Mouse (Mus musculus) heart, adult 18-20 months (tissue): Measurements from ENCODE around the gene Ogg1. TPM values are rescaled to one million over a fixed set of nuclear protein-coding genes. Genes with fewer than 3 reads are reported as not detected.
A peak's percentile ranks its signal among the peaks of the same experiment; 100 is the strongest.
"Not testable (repeated sequence)": the region's sequence is repeated elsewhere in the genome, so short reads cannot be mapped to it uniquely, and the experiment has no call there.

Experiments used
- DNase-seq, 2 experiments: peaks; one replicate each; pipeline ENCODE4 v3.0.0; 2021 to 2022; ENCODE audit warnings: mixed read lengths in 1 of 2
- total RNA-seq, 2 experiments: library from RNA; stranded (reverse); gene quantifications; 2 replicates each; pipeline ENCODE4 v1.2.3; 2021

Ogg1 gene
- total RNA-seq, 2 experiments from 2014 or later: 4.5 to 6.9 TPM

GRCm38 (mm10) chr6:113331721-113332120 lies 4.9 kb downstream of the Ogg1 start:
- no peak for DNase-seq

DNA sequence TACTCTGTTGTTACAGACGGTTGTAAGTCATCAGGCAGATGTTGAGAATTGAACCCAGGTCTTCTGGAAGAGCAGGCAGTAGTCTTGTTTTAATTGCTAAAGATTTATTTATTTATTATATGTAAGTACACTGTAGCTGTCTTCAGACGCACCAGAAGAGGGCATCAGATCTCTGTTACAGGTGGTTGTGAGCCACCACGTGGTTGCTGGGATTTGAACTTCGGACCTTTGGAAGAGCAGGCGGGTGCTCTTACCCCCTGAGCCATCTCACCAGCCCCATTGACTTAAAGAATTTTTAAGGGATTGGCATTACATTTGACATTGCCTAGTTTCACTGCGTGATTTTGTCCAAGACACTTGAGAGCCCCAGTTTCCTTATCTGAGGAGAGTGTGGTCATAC lies 6.0 kb downstream of the Ogg1 start:
- not testable (repeated sequence) for DNase-seq

GRCm38 (mm10) chr6:113333137-113333950 lies 6.6 kb downstream of the Ogg1 start:
- peak; percentile 58 to 61 for DNase-seq

GRCm38 (mm10) chr6:113334216-113334615 lies 7.4 kb downstream of the Ogg1 start:
- no peak for DNase-seq

DNA sequence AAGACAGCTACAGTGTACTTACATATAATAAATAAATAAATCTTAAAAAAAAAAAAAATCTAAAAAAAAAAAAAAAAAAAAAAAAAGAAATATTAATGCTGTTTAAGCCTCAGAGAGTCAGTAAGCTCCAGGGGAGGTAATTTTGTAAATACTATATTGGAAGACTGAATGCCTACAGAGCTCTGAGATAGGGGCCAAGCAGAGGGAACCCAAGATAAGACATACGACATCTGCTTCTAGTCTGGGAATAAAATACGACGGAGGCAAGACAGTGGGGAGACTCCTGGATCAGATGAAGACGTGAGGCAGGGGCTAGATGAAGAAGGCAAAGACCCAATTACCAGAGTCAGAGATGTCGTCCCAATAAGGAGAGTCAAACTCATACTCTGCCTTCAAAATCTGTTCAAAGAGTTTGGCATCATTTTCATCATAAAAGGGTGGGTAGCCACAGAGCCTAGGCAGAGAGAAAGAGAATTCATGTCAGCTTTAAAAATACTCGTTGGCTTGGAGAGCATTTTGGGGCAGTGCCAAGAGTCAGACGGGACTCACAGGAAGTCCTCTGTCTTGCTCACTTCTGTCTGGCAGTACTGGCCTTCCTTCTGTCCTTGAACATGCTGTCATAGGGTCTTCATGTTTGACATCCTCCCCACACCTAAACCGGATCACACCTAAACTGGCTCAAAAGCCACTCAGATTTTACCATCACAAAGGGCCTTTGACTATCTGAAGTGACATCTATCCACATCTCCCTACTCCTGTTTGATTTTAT lies 10.3 kb downstream of the Ogg1 start:
- peak; percentile 55 to 56 for DNase-seq

DNA sequence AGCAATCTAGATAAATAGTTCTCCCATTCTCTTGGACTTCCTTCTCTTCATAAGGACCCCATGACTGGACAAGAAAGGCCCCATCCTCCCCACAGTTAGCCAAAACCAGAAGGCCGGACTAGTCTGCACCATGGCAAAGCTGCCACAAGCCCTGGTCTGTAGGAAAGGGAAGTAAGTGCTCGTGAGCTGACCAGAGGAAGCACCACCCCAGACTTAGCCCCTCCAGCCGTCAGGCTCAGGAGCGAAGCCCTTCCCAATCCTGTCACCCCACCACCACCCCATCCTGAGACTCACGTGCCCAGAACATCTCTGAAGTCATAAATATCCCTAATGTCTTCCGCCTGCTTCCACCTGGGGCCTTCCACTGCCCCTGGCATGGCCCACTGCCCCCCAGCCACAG lies 14.8 kb downstream of the Ogg1 start:
- peak in 1 of 2 experiments; percentile 59 for DNase-seq

- no peak for DNase-seq
These were observed 15.5 kb downstream of the Ogg1 start for GRCm38 (mm10) chr6:113342297-113342696.

- peak; percentile 90 to 93 for DNase-seq
These were observed 16.7 kb downstream of the Ogg1 start, which contains the start of gene Camk1 for GRCm38 (mm10) chr6:113343177-113344092. Gene Camk1, minus strand, starts transcription at chr6:113343984.

- peak; percentile 92 for DNase-seq
These were observed 17.5 kb downstream of the Ogg1 start for GRCm38 (mm10) chr6:113344321-113344720.

DNA sequence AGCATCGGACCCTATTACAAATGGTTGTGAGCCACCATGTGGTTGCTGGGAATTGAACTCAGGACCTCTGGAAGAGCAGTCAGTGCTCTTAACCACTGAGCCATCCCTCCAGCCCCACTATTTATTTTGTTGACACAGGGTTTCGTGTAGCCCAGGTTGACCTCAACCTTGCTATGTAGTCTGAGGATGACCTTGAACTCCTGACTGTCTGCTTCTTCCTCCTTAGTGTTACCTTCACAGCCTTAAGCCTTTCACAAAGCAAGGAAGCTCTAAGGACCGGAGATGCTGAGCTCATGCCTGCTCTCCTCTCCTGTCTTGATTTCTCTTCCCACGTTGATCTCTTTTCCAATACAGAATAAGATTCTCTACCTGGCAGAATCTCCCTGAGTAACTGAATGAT lies 20.1 kb downstream of the Ogg1 start:
- DNase-seq: no peak

GRCm38 (mm10) chr6:113350538-113350937 lies 23.8 kb downstream of the Ogg1 start:
- no peak for DNase-seq

DNA sequence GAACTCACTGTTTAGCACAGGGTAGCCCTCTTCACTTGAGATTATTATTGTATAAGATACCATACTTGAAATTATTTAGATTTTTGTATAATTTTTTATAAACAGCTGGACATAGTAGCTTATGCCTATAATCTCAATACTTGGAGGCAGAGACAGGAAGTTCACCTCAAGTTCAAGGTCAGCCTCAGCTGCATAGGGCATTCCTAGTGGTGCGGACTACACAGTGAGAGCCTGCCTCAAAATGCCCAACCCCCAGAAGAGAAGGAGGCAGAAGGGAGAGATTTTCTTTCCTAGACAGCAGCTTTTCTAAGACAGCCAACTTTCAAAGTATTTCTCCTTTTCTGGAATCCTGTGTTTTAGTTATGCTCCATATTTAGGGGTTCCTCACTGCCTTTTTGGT lies 24.4 kb downstream of the Ogg1 start:
- DNase-seq: no peak

GRCm38 (mm10) chr6:113351653-113352052 lies 24.9 kb downstream of the Ogg1 start:
- no peak for DNase-seq

- no peak for DNase-seq
These were observed 26.0 kb downstream of the Ogg1 start for GRCm38 (mm10) chr6:113352820-113353219.

- DNase-seq: peak in 1 of 2 experiments; percentile 46
These were observed 26.9 kb downstream of the Ogg1 start for GRCm38 (mm10) chr6:113353696-113354095.

DNA sequence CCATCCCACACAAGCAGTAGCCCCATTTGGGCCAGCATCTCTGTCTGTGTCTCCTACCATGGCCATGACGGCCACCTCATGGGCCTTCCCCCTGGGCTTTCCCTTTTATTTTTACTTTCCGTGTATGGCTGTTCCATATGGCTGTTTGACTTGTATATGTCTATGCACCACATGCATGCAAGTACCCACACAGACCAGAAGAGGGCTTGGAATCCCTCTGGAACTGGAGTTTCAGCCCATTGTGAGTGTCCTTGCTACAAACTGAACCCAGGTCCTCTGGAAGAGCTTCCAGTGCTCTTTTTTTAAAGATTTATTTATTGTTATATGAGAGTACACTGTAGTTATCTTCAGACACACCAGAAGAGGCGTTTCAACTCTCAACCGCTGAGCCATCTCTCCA lies 34.7 kb downstream of the Ogg1 start:
- no peak for DNase-seq

- no peak for DNase-seq
These were observed 35.5 kb downstream of the Ogg1 start for GRCm38 (mm10) chr6:113362241-113362640.

DNA sequence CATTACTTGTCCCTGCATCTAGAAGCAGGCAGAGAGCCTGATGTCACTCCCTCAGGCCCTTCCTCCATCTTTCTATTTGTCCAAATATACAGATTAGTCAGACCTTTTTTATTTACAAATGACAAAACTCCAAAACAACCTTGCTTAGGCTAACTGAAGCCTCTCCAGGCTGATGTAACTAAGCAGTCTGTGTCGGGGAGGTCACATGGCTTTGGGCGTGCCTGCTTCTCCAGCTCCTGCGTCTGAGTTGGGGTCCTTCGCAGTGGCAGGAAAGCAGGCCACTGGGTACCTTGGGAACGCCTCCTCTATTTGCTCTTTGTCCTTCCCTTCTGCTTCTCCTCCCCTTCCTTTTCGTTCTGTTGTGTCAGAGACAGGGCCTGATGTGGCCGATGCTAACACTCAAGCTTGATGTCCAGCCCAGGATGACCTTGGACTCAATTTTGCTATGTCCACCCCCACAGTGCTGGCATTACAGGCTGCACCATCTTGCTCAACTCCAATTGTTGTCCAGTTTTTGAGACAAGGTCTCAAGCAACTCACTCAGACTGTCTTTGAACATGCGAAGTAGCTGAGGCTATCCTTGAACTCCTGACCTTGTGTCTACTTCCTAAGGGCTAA lies 37.9 kb downstream of the Ogg1 start:
- no peak for DNase-seq

- DNase-seq: no peak
These were observed 39.9 kb downstream of the Ogg1 start for GRCm38 (mm10) chr6:113366639-113367038.

DNA sequence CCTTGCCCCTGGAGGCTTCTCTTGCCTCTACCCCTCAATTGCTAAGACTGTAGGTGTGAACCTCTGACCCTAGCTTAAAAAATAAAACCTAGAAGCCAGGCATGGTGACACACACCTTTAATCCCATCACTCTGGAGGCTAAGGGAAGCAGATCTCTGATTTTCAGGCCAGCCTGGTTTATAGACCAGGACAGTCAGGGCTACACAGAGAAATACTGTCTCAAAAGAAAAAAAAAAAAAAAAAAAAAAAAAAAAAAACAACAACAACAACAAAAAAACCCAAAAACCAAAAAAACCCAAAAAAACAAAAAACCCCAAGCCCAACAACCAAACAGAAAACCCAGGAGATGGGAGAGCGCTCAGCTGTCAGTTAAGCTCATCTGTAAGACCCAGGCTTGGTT lies 40.8 kb downstream of the Ogg1 start:
- DNase-seq: no peak

DNA sequence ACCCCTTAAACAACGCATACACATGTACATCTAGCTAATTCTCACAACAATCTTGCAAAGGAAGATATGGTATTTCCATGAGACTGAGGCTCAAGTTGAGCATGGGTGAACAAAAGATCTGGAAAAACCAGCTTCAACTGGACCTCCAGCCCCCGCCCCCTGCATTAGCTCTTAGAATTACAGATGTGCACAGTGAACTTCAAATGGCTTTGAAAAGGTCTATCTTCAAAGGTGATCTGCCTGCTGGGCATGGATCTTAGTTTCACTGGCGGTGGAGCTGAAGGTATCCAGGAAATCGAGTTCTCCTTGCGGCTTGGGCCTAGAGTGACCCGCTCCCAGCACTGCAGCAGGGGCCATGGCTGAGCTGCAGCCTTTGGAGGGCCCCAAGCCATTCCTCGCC lies 41.4 kb downstream of the Ogg1 start:
- no peak for DNase-seq

DNA sequence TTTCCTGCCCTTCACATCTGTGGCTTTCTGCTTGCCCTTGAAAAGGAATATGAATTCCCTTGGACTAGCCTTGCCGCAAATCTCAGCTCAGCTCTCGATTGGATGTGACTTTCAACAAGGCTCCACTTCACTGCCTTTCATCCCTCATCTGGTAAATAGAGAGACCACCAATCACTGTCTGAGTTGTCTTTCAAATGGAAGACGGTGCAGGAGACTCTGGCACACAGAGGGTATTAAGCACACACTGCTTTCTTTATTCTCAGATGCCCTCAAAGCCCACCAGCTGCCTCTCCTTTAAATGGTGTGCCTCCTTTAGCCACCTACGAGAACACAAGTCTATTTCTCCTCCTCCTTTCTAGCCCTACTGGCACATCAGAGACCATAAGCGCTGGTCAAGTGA lies 41.8 kb downstream of the Ogg1 start:
- DNase-seq: no peak
